Comparison of ENCODE assay signal across 14 mouse cellular contexts in the genomic region with DNA sequence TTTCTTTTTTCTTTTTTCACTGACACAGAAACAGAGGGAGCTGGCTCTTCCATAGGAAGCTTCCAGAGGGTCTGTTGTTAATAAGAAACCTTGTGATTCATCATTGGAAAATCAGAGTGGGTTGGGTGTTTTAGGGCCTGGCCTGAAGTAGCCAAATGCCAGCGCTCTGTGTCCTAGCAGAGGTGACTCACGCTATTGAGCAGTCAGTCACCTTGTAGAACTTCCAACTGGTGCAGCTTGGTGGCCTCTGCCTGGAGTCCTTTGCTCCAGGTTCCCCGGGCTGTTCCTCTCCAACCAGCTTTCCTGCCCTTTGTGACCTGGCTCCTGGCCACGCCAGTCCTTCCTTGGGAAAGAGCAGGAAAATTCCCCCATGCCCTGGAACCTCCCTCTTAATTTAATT. TPM values are rescaled to one million over a fixed set of nuclear protein-coding genes. Genes with fewer than 3 reads are reported as not detected.
A peak's percentile ranks its signal among the peaks of the same experiment; 100 is the strongest.
DNase-seq lines count a peak whose midpoint lies in the region; ATAC-seq lines count a peak whose summit lies in the region.
"Had no signal": no experiment of that assay in that cellular context is flagged by ENCODE, and none has a peak within 500 bp of the region (broad histone marks: within the 10 kb centered on the region; RNA-seq: fewer than 3 reads in every experiment).

No protein-coding gene starts in this region.

- no peak overlapping the region for H3K4me3 ChIP-seq in heart, embryonic 11.5 days (ENCODE audit: low read depth, low read length)
- H3K4me3 ChIP-seq: forebrain, embryonic 10.5 days; heart, embryonic 13.5 days; megakaryocyte, embryonic 14.5 days had no signal

- no peak overlapping the region for H3K9ac ChIP-seq in heart, embryonic 11.5 days (ENCODE audit: low read depth, low read length)
- H3K9ac ChIP-seq: heart, embryonic 13.5 days had no signal

- DNase-seq in heart, adult 18-20 months: peak; percentile 49 to 69
- DNase-seq in NIH3T3 (ENCODE audit: low read depth): peak; percentile 81
- peak; percentile 61 for DNase-seq in fibroblast of lung, adult 2 months (ENCODE audit: low read depth)
- DNase-seq in kidney, adult 8-10 months: peak; percentile 24 to 26
- no peak for DNase-seq in B cell, adult 2 months
- DNase-seq in left cerebral cortex, adult 9 months (ENCODE audit: low spot score in 2 of 2): no peak
- no peak for DNase-seq in lung, postnatal 36 days
- DNase-seq: thymus, adult 2 months had no signal

- H3K9me3 ChIP-seq in heart, embryonic 11.5 days (replicated peaks; ENCODE audit: control insufficient read depth, low read length): no peaks in the 10 kb centered on the region
- H3K9me3 ChIP-seq: heart, embryonic 13.5 days had no signal

- ATAC-seq in heart, embryonic 11.5 days (replicated peaks; ENCODE audit: insufficient number of reproducible peaks, low FRiP score, low TSS enrichment): no peak
- ATAC-seq: CD4-positive, CD25-positive, alpha-beta regulatory T cell, adult 4 months; intestine, postnatal 0 days had no signal

- no peak overlapping the region for H3K4me2 ChIP-seq in heart, embryonic 11.5 days
- H3K4me2 ChIP-seq: heart, embryonic 13.5 days had no signal

- no peaks in the 10 kb centered on the region for H3K4me1 ChIP-seq in heart, embryonic 11.5 days (ENCODE audit: control insufficient read depth, insufficient read depth, low read length)

- H3K27me3 ChIP-seq in heart, embryonic 11.5 days (ENCODE audit: control insufficient read depth, insufficient read depth, low read length): no peaks in the 10 kb centered on the region
- H3K27me3 ChIP-seq: heart, embryonic 13.5 days had no signal

- no peak overlapping the region for H3K27ac ChIP-seq in heart, embryonic 11.5 days (ENCODE audit: low read depth, low read length)
- H3K27ac ChIP-seq: forebrain, embryonic 10.5 days; heart, embryonic 13.5 days had no signal

- 64% methylated on average over 4 of the region's 4 CpGs for WGBS in heart, embryonic 11.5 days (ENCODE audit: insufficient replicate concordance)

- no peaks in the 10 kb centered on the region for H3K36me3 ChIP-seq in heart, embryonic 11.5 days (ENCODE audit: control insufficient read depth, insufficient read depth, low read length)
- H3K36me3 ChIP-seq: forebrain, embryonic 10.5 days had no signal

RNA-seq across cellular contexts. Expression of a gene that starts 44.9 kb away (rescaled TPM):
- 1 to 10 TPM; 4.3 to 6.5 TPM for total RNA-seq in heart, adult 18-20 months (2021)
- polyA plus RNA-seq in heart, embryonic 11.5 days (2014; fragmentation: Nextera tagmentation; extraction: Ambion mirVana): 13.2 and 14.5 TPM in 2 replicates
- polyA plus RNA-seq: CD4-positive, CD25-positive, alpha-beta regulatory T cell, adult 4 months had no signal

Comparison
In these comparisons a context has a peak if more than half of its experiments do, and no peak if none do; other contexts are left out.
1. DNase-seq: peak in heart, adult 18-20 months (2 of 2), NIH3T3 (single experiment), fibroblast of lung, adult 2 months (single experiment) and kidney, adult 8-10 months (2 of 2); none in B cell, adult 2 months (0 of 2), left cerebral cortex, adult 9 months (0 of 2) and lung, postnatal 36 days (single experiment).